Mouse (Mus musculus) CD4-positive, CD25-positive, alpha-beta regulatory T cell, adult 4 months (primary cell): ENCODE measurements at regions not wholly inside any gene's neighbourhood (a gene's known extent, or its start where the extent isn't known, plus 50 kb on each side); places are given as distances from the start of the nearest gene placed in this dataset.
A peak's percentile ranks its signal among the peaks of the same experiment; 100 is the strongest.

Source experiments
- ATAC-seq: one replicate; pipeline ENCODE4 v1.8.0; 2017

DNA sequence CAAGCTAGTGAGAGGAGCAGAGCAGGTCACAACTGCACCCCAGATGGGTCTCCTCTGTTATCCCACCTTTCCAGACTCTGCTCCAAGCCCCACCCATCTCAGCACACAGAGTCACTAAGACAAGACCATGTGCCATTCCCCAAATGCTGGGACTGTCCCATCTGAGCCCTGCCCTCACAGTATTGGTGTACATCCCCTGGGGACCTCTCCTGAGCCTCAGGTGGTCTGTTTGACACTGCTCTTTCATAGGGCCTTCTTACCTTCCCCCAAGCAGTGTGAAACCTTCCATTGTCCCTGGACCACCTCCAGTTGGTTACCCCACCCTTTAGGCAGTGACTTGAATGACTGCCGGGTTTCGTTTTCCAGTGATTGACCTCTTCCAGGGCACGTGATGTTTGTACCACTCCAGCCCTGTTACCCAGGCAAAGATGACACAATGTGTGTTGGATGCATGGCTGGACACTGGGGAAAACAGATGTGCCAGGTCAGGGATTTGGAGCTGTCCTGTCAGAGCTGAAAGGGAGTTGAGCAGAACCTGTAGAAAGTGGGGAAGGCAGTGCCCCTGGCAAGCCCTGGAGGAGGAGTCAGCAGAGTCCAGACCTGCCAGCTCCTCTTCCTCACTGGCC, 219.5 kb upstream of the Zmiz1 start:
- ATAC-seq = no peak

DNA sequence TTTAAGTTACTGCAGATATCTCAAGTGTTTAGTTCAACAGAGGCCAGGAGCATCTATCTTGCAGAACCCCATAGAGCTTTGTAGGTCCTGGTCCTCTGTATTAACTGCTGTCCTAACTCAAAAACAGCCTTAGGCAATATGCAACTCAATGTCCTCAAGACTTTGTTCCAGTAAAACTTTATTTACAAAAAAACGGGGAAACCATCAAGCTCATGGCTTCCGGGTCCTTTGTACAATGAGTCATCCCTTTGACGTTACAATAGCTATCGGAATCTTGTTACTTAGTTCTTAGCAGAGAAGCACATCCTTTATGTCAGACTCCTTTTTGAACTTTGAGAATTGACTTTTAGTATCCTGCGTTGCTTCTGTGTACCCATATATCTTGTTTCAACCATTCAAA, 216.2 kb upstream of the Zmiz1 start:
- ATAC-seq = no peak

DNA sequence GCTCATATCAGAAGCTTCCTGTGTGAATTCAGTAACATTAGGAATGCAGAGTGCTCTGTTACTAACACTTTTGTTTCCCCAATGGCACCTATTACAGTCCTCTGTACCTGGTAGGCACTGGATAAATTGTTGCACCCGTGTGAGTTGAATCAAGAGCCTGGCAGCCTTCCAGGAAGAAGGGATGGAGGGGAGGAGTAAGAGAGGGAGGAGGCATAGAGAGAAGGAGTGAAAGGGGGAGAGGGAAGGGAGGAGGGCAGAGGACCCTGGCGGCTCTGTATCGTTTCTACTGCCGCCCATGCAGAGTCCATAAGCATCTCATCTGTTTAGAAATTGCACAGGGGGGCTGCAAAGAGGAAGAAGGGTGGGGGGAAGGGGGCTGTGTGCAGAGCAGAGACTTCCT, 215.7 kb upstream of the Zmiz1 start:
- no peak for ATAC-seq

DNA sequence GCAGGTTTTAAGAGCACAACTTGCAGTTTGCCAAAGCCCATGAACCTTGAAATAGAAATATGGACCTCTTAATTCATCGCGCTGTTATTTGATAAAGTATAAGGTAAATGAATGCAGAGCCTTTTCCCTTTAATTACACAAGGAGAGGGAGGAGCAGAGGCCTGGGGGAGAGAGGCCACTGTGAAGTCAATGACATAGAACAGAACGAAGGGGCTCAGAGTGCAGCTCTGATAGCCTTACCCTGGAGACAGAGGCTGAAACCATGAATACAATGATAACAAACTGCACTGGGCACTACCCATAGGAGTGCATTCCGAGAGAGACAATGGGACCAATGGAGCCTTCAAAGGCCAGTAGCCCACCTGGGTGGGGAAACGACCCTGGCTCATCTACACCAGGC, 215.3 kb upstream of the Zmiz1 start:
- no peak for ATAC-seq

DNA sequence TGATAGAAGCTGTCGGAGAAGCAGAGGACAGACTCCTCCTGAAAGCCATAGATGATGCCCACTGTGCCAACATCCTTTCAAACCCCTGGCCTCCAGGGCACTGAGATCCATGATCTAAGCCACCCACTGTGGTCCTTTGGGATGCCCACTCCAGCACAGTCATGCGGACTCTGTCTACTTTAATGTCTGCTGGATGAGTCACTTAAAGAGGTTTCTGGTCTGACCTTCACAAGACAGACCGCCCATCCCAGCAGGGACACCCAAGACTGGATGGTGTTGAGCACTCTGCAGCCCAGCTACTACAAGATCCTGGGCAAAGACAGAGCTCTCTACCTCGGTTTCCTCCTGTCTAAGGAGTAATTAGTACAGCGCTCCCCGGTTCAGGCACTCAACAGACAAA, 214.1 kb upstream of the Zmiz1 start:
- ATAC-seq = no peak

DNA sequence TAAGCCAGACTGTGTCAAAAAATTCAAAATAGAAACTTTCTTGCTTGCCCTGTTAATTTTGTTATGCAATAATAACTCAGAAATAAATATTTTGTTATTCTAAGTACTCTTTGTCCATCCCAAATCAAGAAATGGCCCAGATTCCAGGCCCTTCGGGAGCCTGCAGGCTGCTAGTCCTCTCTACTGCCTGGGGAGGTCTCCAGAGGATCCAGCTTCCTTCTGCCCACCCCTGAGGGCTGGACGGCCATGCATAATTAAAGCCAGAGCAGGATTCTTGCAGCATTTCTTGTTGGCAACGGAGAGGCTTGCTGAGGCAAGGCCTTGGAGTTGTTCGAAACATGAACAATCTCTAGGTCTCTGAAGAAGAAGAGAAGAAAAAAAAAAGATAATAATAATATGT, 213.3 kb upstream of the Zmiz1 start:
- no peak for ATAC-seq

DNA sequence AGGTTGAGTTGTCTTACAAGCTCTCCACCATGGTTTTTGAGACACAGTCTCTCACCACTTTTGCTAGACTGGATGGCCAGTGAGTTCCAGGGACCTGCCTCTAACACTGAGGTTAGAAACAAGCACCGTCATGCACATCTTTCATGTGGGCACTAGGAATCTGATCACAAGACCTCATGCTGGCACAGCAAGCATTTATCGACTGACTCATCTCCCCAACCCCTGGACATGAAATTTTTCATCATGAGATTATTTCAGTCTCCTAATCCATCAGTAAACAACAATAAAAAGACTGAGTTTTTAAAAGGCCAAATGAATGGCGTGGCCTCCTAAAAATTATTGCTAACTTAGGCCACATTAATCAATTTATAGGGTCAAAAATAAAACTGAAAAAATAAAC, 210.0 kb upstream of the Zmiz1 start:
- ATAC-seq = no peak

DNA sequence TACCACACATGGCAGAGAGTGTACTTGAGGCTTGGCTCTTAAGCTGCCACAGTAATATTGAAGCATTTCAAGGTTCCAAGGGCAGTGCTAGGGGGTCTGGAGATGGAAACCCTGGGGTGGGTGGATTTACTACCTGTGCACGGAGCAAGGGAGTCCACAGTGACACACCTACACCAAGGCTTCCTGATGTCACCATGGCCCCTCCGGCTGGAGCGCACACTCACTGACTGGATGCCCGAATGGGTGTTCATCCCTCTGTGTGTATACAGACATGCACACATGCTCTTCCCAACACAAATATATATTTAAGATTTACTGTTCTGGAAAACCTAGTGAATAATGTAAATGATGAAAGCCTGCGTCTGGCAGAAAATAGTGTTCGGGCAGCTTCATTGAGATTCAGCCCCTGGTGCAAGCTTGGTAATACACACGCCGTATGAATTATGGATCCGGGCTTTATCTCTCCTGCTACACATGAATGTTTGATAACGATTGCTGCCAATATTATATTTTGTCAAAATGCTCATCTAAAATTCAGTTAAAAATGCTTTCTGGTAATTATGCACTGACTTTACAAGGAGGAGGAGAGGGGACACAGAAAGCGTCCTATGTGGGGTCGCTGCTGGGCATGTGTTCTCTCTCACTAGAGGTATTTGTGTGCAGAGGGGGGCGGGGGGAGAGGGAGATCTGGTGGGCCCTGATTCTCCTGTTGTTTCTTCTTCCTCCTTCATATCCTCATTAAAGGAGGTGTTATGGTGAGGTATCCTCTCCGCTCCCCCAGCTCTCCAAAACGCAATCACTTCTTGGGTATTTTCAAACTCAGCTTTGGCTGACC, 205.8 kb upstream of the Zmiz1 start:
- no peak for ATAC-seq

DNA sequence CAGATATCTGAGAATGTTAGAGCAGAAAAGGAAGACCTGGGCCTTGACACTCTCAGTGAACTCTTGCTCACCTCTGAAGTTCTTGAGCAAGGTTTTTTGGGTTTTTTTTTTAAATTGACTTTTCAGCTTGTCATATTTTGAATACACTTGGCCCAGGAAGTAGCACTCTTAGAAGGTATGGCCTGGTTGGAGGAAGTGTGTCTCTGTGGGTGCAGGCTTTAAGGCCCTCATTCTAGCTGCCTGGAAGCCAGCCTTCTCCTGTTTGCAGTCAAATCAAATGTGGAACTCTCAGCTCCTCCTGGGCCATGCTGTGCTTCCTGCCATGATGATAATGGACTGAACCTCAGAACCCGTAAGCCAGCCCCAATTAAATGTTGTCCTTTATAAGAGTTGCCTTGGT, 195.9 kb upstream of the Zmiz1 start:
- no peak for ATAC-seq

DNA sequence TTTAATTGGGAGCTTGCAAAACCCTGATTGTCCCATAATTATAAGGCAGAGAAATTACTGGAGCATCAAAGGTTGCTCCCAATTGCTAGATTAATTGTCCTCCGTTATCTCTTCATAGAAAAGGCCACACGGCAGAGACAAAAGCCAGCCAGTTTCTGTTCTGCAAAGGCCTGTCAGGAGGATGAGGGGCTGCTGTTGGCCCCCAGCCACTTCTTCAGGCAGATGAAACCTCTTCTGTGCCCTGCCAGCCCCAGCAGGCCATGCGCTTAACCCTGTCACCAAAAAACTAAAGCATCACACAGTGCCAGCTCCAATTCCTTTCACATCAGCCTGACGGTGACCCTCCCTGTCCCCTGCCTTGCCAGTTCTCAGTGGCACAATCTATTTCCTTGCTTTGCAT, 192.1 kb upstream of the Zmiz1 start:
- no peak for ATAC-seq

DNA sequence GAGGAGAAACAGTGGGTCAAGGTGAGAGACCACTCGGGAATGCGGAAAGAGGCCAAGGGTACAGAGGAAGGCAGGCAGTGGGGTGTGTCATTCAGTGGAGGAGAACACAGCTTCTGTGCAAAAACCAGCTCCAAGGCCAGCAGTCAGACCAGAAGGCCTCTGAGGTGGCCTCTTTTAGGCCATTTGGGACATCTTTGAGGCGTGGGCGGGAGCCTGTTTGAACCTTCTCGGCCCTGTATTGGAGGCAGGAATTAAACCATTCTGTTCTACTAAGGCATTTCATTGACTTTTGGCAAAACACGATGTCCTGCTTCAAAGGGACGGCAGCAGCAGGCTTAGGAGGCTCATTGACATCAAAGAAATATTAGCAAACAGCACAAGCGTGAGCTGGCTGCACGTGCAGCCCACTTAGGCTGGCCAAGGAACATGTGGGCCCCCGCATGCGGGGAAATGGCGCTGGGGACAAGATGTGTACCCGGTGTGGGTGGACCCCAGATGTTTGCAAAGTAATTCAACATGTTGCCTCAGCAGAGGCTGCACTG, 190.8 kb upstream of the Zmiz1 start:
- ATAC-seq = no peak

DNA sequence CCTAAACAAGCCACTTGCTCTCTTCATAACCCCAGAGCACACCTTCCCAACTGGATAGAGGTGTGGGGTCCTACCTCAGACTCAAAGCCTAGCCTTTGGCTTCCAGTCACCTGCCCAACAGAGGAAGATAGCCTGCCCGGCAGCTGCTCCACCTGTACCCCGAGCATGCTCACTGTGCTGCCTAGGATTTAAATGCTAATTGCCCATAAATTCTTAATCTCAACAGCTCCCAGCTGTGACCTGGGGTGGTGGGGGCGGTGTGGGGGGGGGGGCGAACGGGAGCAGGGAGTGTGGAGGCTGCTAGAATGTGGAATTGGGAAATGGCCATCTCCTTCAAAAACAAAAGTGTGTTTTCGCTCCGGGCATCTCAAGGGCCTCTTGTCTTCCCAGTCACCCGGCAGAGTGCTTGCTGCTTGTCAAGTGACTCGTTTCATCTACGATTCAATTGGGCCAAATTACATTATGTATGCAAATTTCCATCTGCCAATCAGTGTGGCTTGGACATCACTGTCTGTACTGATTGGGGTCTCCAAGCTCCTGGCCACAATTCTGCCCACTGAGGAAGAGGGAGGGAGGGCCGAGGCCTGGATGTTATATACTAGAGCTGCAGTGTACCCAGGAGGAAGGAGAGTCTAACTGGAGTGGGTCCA, 188.6 kb upstream of the Zmiz1 start:
- ATAC-seq = no peak

DNA sequence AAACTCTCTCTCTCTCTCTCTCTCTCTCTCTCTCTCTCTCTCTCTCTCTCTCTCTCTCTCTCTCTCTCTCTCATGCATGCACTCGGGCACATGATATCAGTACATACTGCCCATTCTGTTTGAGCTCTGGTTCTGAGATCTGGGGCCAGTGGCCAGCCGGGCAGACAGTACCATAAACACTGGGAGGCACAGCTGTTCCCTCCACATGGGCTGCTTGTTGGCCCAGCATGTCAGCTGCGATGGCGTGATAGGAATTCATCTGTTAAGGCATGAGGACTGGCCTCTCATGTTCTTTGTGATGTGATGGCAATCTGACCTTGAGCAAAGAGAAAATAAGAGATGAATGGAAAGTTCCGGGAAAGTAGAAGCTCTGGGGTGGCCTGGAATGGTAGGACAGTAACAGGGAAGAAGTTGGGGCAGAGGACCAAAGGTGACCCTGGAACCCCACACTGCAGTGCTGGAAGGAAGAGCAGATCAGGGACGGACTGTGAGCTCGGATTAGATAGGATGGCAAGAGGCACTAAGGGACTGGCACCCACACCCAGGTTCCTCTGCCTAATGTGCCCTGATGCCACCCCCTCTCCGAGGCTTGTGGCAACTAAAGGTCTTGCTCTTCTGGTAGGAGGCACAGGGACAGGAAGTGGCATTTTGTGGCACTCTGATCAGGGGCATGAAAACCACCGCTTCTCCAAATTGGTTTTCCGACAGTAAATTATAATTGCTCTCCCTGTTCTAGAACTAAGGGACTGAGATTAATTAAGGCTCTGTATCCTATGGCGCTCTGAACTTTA, 186.4 kb upstream of the Zmiz1 start:
- ATAC-seq = peak; percentile 39

DNA sequence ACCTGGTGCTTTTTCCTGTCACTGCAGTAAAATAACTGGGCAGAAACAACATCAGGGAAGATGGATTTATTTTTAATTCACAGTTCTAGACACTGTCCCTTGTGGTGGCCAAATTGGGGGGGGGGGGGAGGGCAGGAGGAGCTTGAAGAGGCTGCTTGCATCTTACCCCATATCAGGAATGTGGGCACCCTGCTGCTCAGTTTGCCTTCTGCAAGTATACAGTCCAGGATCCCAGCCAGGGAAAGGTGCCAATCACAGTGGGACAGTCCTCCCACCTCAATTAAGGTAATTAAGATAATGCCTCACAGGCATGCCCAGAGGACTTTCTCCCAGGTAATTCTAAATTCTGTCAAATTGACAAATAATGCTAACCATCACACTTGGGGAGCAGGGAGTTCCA, 179.2 kb upstream of the Zmiz1 start:
- ATAC-seq = no peak

DNA sequence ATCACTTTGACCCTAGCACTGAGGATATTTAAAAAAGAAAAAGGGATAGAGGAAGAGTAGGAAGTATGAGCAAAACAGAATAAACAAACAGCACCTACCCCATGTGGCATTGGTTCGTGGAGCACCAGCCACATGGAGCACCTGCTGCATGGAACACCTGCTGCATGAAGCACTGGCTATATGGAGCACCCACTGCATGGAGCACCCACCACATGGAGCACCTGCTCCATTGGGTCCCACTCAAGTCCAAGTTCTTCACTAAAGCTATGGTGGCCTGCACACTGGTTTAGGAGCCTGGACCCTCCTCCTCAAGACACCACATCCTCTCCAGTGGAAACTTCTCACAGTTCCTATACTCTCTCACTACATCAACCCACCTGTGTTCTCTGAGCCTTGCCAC, 166.4 kb upstream of the Zmiz1 start:
- ATAC-seq = no peak

DNA sequence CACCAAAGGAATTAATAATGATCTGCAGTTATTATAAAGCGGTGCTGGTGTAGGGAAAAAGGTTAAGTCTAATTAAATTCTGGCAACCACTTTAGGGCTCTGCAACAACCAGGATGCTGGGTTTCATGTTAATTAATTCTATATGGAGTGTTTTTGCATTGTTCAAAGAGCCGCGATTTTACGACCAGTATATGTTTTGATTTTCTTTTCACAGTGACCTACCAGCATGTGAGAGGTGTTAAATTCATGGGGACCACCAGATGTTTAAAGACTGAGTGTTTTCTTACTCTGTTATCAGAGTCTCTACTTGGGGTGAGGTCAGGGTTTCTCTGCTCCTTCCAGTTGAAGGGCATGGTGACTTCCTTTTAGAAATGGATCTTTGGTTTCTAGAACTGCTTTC, 164.8 kb upstream of the Zmiz1 start:
- ATAC-seq = no peak

DNA sequence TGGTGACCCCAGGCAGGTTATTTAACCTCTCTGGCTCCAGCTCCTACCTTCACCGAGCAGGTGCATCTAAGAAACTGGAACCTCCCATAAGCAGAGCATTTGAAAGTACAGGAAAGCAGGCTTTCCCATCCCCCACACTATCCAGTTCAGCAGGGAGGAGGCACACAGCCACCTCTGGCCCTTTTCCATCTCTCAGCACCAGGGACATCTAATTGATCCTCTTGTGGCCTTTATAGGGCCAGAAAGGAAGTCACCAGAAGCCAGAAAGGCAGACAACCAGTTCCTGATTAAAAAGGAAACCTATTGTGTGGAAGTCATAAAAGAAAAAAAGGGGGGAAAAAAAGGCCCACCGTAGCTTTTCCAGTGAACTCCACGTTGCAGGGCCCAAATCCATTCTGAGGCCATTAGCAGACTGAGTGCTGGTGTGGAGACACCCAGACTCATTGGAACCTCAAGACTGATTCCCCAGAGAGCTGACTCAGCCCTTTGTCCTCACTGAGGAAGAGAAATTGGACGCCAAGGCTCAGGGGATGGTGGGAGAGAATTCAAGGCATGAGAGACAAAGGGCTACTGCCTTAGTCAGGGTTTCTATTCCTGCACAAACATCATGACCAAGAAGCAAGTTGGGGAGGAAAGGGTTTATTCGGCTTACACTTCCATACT, 163.2 kb upstream of the Zmiz1 start:
- no peak for ATAC-seq

DNA sequence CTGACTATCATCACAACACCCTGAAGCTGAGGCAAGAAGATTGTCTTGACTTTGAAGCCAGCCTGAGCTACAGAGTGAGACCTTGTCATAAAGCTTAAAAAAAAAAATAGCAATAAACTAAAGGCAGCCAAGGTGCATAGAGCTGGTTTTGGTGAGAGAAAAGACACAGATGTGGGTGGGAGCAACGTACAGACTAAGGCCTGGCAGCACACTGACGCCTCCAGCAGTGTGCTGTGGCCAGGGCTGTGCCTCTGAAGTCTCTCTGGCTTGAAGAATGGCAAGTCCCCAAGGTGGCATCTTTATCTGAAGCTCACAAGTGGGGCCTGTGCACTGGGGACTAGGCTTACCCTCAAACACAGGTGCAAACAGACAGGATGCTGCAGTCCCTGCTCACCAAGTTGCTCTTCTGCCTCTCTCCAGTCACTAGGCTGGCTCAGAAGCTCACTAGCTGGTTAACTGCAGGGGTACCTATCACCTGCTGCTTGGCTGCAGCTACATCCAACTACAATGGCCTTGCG, 159.3 kb upstream of the Zmiz1 start:
- no peak for ATAC-seq

DNA sequence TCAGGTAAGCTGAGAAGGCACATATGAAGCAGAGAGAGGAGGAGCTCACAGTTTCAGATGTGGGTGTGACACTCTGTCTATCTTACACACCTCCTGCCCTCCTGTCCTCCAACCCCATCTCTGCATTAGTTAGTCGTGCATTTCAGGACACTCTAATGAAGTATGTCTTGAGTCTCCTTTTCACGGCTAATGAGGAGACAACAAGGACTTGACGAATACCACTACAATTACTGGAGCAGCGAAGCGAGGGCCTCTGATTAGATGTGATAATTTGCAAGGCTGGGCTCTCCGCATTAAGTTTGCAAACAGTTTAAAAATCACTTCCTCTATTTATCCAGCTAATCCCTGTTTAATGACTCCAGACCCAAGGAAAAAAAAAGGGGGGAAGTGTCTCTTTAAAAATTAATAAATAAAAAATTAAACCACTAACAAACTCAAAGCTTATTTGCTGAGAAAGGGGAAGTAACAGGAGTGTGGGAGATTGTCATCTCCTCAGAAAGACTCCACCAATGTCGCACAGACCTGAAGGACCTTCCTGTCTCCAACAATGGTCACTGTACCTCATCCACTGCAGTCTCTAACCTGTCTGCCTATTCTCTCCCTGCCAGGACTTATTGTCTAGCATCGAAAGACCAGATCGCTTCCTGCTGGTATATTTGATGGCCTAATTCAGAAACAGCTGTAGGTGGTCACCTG, 157.5 kb upstream of the Zmiz1 start:
- no peak for ATAC-seq

DNA sequence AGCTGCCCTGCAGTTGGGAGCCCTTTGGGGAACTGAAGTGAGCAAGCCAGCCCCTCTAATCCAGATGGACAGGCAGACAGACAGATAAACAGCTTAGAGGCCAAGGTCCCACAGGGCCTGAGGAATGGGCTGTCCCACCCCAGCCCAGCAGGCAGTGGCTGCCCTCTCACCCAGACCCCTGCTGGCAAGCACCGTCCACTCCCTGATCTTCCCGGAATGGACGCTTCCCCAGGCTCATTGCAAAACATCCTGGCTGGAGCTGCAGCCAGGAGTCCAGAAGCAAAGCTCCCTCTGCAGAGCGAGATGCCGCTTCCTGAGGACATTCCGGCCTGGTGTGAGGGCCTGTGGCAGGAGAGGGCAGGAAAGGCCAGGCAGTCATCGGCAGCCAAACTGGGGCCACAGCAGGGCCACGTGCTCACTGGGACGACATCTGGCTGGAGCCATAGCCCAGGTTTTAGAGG, 154.6 kb upstream of the Zmiz1 start:
- no peak for ATAC-seq

DNA sequence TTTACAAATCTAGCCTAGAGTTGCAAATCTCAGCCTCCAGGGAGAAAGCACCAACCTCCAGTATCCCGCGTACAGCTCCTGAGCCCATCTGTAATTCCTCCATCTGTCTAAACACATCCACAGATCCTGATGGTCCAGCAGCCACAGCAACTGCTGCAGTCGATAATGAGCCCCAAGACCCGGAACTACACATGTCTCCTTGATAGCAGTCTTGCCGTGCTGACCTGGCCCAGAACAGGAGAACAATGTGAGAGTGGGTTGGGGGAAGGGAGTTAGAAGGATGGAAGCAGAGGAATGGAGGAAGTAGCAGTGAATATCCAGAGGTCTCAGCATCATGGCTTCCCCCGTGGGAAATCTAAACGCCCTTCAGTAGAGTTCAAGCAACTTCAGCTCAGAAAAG, 152.8 kb upstream of the Zmiz1 start:
- no peak for ATAC-seq
